12 mouse cellular contexts compared by ENCODE assay signal in genomic region chr1:88133908-88134456, GRCm38 (mm10). TPM values are rescaled to one million over a fixed set of nuclear protein-coding genes. Genes with fewer than 3 reads are reported as not detected.
A peak's percentile ranks its signal among the peaks of the same experiment; 100 is the strongest.
DNase-seq lines count a peak whose midpoint lies in the region; ATAC-seq and TF ChIP-seq lines count a peak whose summit lies in the region.
"Had no signal": no experiment of that assay in that cellular context is flagged by ENCODE, and none has a peak within 500 bp of the region (broad histone marks: within the 10 kb centered on the region; RNA-seq: fewer than 3 reads in every experiment).

No protein-coding gene starts in this region.

- H3K27ac ChIP-seq in hindbrain, embryonic 10.5 days = peak overlapping the region; percentile 16; the same call in 1 of the 2 replicates
- H3K27ac ChIP-seq in hindbrain, embryonic 11.5 days (ENCODE audit: low read depth, low read length) = no peak overlapping the region
- H3K27ac ChIP-seq in embryonic fibroblast, embryonic 13.5 days (ENCODE audit: insufficient read depth, low read length) = peak overlapping the region; percentile 76
- H3K27ac ChIP-seq in midbrain, embryonic 12.5 days (replicated peaks) = 0 out of 2 replicates have a peak overlapping the region, but pooled peaks have one; percentile 3
- H3K27ac ChIP-seq: limb, embryonic 12.5 days had no signal

- peaks cover 9% of the 10 kb centered on the region for H3K4me1 ChIP-seq in hindbrain, embryonic 10.5 days (replicated peaks)
- no peaks in the 10 kb centered on the region for H3K4me1 ChIP-seq in hindbrain, embryonic 11.5 days (replicated peaks; ENCODE audit: control insufficient read depth, insufficient read depth, low read length)
- H3K4me1 ChIP-seq in embryonic fibroblast, embryonic 13.5 days (ENCODE audit: control insufficient read depth, insufficient read depth, low read length) = no peaks in the 10 kb centered on the region
- peaks cover 8% of the 10 kb centered on the region; the same call in 1 of the 2 replicates for H3K4me1 ChIP-seq in midbrain, embryonic 12.5 days

- DNase-seq in hindbrain, embryonic 10.5 days (ENCODE audit: low spot score) = no peak
- DNase-seq in hindbrain, embryonic 11.5 days (ENCODE audit: low spot score) = no peak
- DNase-seq in 3T3-L1 (ENCODE audit: low read depth, low spot score) = peak; percentile 52
- no peak for DNase-seq in spleen, adult 12 weeks (ENCODE audit: low spot score)
- DNase-seq in thymus, adult 18-20 months = no peak
- no peak for DNase-seq in c-Kit-positive CD71-positive TER-119-positive erythroid progenitor cells, embryonic 14.5 days (ENCODE audit: low spot score)
- DNase-seq: cerebellum, postnatal 10 days; right cerebral cortex, postnatal 4 days had no signal

- H3K27me3 ChIP-seq in hindbrain, embryonic 10.5 days (ENCODE audit: insufficient read depth, poor library complexity, severe bottlenecking) = no peaks in the 10 kb centered on the region
- H3K27me3 ChIP-seq in hindbrain, embryonic 11.5 days (ENCODE audit: control insufficient read depth, insufficient read depth, low read length) = no peaks in the 10 kb centered on the region
- no peaks in the 10 kb centered on the region for H3K27me3 ChIP-seq in midbrain, embryonic 12.5 days
- H3K27me3 ChIP-seq: limb, embryonic 12.5 days had no signal

- ATAC-seq in hindbrain, embryonic 11.5 days (ENCODE audit: low FRiP score) = no peak
- no peak for ATAC-seq in midbrain, embryonic 12.5 days (ENCODE audit: low FRiP score, low read depth)

- no peak for TF ChIP-seq CTCF in embryonic fibroblast, embryonic 13.5 days (IDR thresholded peaks at IDR 0.05; ENCODE audit: borderline replicate concordance, insufficient read depth, low read length)

- no peaks in the 10 kb centered on the region for H3K9me3 ChIP-seq in hindbrain, embryonic 10.5 days
- H3K9me3 ChIP-seq in hindbrain, embryonic 11.5 days (ENCODE audit: control insufficient read depth, low read length) = no peaks in the 10 kb centered on the region
- H3K9me3 ChIP-seq in midbrain, embryonic 12.5 days = no peaks in the 10 kb centered on the region
- H3K9me3 ChIP-seq: limb, embryonic 12.5 days had no signal

- H3K9ac ChIP-seq in hindbrain, embryonic 11.5 days (ENCODE audit: low read depth, low read length) = no peak overlapping the region
- H3K9ac ChIP-seq in midbrain, embryonic 12.5 days (replicated peaks) = no peak overlapping the region
- H3K9ac ChIP-seq: limb, embryonic 12.5 days had no signal

- no peak overlapping the region for H3K4me2 ChIP-seq in hindbrain, embryonic 11.5 days (replicated peaks; ENCODE audit: low read depth, low read length)
- no peak overlapping the region for H3K4me2 ChIP-seq in midbrain, embryonic 12.5 days (replicated peaks)
- H3K4me2 ChIP-seq: limb, embryonic 12.5 days had no signal

- H3K36me3 ChIP-seq in hindbrain, embryonic 10.5 days = no peaks in the 10 kb centered on the region
- H3K36me3 ChIP-seq in hindbrain, embryonic 11.5 days (ENCODE audit: control insufficient read depth, insufficient read depth, low read length) = no peaks in the 10 kb centered on the region
- no peaks in the 10 kb centered on the region for H3K36me3 ChIP-seq in midbrain, embryonic 12.5 days
- H3K36me3 ChIP-seq: limb, embryonic 12.5 days had no signal

- TF ChIP-seq POLR2A in embryonic fibroblast, embryonic 13.5 days (IDR thresholded peaks at IDR 0.05; ENCODE audit: low read depth, low read length) = no peak

- no peak overlapping the region for H3K4me3 ChIP-seq in hindbrain, embryonic 10.5 days
- H3K4me3 ChIP-seq in hindbrain, embryonic 11.5 days (ENCODE audit: low read depth, low read length) = no peak overlapping the region
- no peak overlapping the region for H3K4me3 ChIP-seq in embryonic fibroblast, embryonic 13.5 days (ENCODE audit: insufficient read depth, low read length)
- no peak overlapping the region for H3K4me3 ChIP-seq in midbrain, embryonic 12.5 days
- H3K4me3 ChIP-seq: limb, embryonic 12.5 days had no signal

- 72% methylated on average over 3 of the region's 3 CpGs for whole genome bisulfite sequencing in hindbrain, embryonic 10.5 days
- WGBS in hindbrain, embryonic 11.5 days = 78% methylated on average over 3 of the region's 3 CpGs
- 77% methylated on average over 3 of the region's 3 CpGs for WGBS in midbrain, embryonic 12.5 days

RNA-seq across cellular contexts. Expression of gene Ugt1a6a, which starts 0.6 kb away (rescaled TPM):
- polyA plus RNA-seq in hindbrain, embryonic 10.5 days (2016; fragmentation: Nextera tagmentation; extraction: Ambion mirVana) = 0.31 TPM in 1 of 2 replicates, not detected in the other
- polyA plus RNA-seq in hindbrain, embryonic 11.5 days (2014; fragmentation: Nextera tagmentation; extraction: Ambion mirVana) = 0.49 and 0.67 TPM in 2 replicates
- polyA plus RNA-seq in embryonic fibroblast, embryonic 13.5 days (2011; ENCODE audit: insufficient read length, low read depth, missing spikeins) = 16.4 and 20.8 TPM in 2 replicates
- polyA plus RNA-seq in midbrain, embryonic 12.5 days (2016; fragmentation: Nextera tagmentation; extraction: Ambion mirVana) = 0.58 and 0.61 TPM in 2 replicates

RNA-seq across cellular contexts. Expression of gene Ugt1a6b, which starts 30.9 kb away (rescaled TPM):
- polyA plus RNA-seq in hindbrain, embryonic 10.5 days (2016; fragmentation: Nextera tagmentation; extraction: Ambion mirVana) = not detected in 2 replicates
- 0.17 TPM in 1 of 2 replicates, not detected in the other for polyA plus RNA-seq in hindbrain, embryonic 11.5 days (2014; fragmentation: Nextera tagmentation; extraction: Ambion mirVana)
- 0.58 and 1.8 TPM in 2 replicates for polyA plus RNA-seq in embryonic fibroblast, embryonic 13.5 days (2011; ENCODE audit: insufficient read length, low read depth, missing spikeins)
- not detected in 2 replicates for polyA plus RNA-seq in midbrain, embryonic 12.5 days (2016; fragmentation: Nextera tagmentation; extraction: Ambion mirVana)
- polyA plus RNA-seq: intestine, embryonic 14.5 days; limb, embryonic 12.5 days had no signal

RNA-seq across cellular contexts. Expression of gene Ugt1a5, which starts 31.8 kb away (rescaled TPM):
- polyA plus RNA-seq in hindbrain, embryonic 10.5 days (2016; fragmentation: Nextera tagmentation; extraction: Ambion mirVana) = not detected in 2 replicates
- not detected in 2 replicates for polyA plus RNA-seq in hindbrain, embryonic 11.5 days (2014; fragmentation: Nextera tagmentation; extraction: Ambion mirVana)
- polyA plus RNA-seq in embryonic fibroblast, embryonic 13.5 days (2011; ENCODE audit: insufficient read length, low read depth, missing spikeins) = 0.39 TPM in 1 of 2 replicates, not detected in the other
- not detected in 2 replicates for polyA plus RNA-seq in midbrain, embryonic 12.5 days (2016; fragmentation: Nextera tagmentation; extraction: Ambion mirVana)
- polyA plus RNA-seq: limb, embryonic 12.5 days had no signal

RNA-seq across cellular contexts. Expression of gene Ugt1a7c, which starts 39.1 kb away (rescaled TPM):
- 0.61 and 1.1 TPM in 2 replicates for polyA plus RNA-seq in hindbrain, embryonic 10.5 days (2016; fragmentation: Nextera tagmentation; extraction: Ambion mirVana)
- 1.0 and 1.1 TPM in 2 replicates for polyA plus RNA-seq in hindbrain, embryonic 11.5 days (2014; fragmentation: Nextera tagmentation; extraction: Ambion mirVana)
- polyA plus RNA-seq in embryonic fibroblast, embryonic 13.5 days (2011; ENCODE audit: insufficient read length, low read depth, missing spikeins) = 8.0 and 11.2 TPM in 2 replicates
- 0.90 and 1.2 TPM in 2 replicates for polyA plus RNA-seq in midbrain, embryonic 12.5 days (2016; fragmentation: Nextera tagmentation; extraction: Ambion mirVana)

RNA-seq across cellular contexts. Expression of gene Ugt1a8, which starts 46.4 kb away (rescaled TPM):
- polyA plus RNA-seq in hindbrain, embryonic 10.5 days (2016; fragmentation: Nextera tagmentation; extraction: Ambion mirVana) = not detected in 2 replicates
- not detected in 2 replicates for polyA plus RNA-seq in hindbrain, embryonic 11.5 days (2014; fragmentation: Nextera tagmentation; extraction: Ambion mirVana)
- polyA plus RNA-seq in embryonic fibroblast, embryonic 13.5 days (2011; ENCODE audit: insufficient read length, low read depth, missing spikeins) = not detected in 2 replicates
- not detected in 2 replicates for polyA plus RNA-seq in midbrain, embryonic 12.5 days (2016; fragmentation: Nextera tagmentation; extraction: Ambion mirVana)
- polyA plus RNA-seq: intestine, embryonic 14.5 days; limb, embryonic 12.5 days had no signal

Comparison
In these comparisons a context has a peak if more than half of its experiments do, and no peak if none do; other contexts are left out.
1. RNA of gene Ugt1a6a, which starts 0.6 kb away (polyA plus RNA-seq): 16.4 to 20.8 TPM in embryonic fibroblast, embryonic 13.5 days; 0.58 to 0.61 TPM in midbrain, embryonic 12.5 days, 0.49 to 0.67 TPM in hindbrain, embryonic 11.5 days and 0.31 TPM in hindbrain, embryonic 10.5 days; every median in the first group is over 10 times any median in the second.